Mouse (Mus musculus) gastrocnemius, postnatal 4 days (tissue): ENCODE data around the gene Plekho1. TPM values are rescaled to one million over a fixed set of nuclear protein-coding genes. Genes with fewer than 3 reads are reported as not detected.
"Not testable (repeated sequence)": the region's sequence is repeated elsewhere in the genome, so short reads cannot be mapped to it uniquely, and the experiment has no call there.

Experiments
- DNase-seq, 2 experiments: peaks; one replicate each; pipeline ENCODE4 v3.0.0; 2021 to 2022; ENCODE audit warnings: low spot score in 2 of 2, mixed read lengths in 2 of 2
- total RNA-seq, 2 experiments: library from RNA; stranded (reverse); gene quantifications; 2 replicates each; pipeline ENCODE4 v1.2.3; 2021

Gene Plekho1
- total RNA-seq, 2 experiments from 2014 or later = 94.2 to 97.4 TPM

DNA sequence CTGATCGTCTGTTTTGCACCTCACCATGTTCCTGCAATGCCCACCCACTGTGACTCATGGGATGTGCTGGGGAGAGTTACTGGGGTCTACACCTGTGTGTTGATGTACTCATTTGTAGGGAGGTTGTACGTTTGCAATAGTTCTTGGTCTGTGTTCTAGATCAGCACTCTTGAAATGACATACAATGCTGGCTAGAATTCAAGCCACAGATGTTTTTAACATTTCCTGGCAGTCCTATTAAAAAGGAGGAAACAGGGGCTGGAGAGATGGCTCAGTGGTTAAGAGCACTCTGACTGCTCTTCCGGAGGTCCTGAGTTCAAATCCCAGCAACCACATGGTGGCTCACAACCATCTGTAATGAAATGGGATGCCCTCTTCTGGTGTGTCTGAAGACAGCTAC is 42.3 kb downstream of the Plekho1 start:
- DNase-seq = no peak

DNA sequence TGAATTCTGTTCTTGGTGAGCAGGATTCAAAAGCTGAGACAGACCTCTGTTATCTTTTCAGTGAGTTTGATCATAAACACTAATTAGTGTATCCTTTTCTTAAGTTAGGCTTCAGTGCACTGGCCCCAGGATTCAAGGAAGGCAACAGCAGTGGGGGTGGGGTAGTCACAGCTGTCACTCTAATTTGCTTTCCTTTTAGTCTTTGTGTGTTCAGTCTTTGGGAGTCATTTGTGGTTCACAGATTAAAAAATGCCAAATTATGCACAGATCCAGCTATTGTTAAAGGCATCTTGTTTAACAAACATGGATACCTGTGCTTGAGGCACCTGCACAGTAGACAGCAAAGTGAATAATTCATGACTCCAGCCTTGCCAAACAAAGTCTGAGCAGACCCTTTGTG is 42.8 kb downstream of the Plekho1 start:
- no peak for DNase-seq

DNA sequence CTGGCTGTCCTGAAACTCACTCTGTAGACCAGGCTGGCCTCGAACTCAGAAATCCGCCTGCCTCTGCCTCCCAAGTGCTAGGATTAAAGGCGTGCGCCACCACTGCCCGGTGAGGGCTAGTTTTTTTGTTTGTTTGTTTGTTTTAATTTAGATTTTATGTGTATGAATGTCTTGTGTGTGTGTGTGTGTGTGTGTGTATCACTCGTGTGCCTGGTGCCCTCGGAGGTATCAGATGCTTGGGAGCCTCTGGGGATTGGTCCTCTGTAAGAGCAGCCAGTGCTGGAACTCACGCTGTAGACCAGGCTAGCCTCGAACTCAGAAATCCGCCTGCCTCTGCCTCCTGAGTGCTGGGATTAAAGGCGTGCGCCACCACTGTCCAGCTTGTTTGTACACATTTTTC is 44.2 kb downstream of the Plekho1 start:
- DNase-seq = not testable (repeated sequence)

DNA sequence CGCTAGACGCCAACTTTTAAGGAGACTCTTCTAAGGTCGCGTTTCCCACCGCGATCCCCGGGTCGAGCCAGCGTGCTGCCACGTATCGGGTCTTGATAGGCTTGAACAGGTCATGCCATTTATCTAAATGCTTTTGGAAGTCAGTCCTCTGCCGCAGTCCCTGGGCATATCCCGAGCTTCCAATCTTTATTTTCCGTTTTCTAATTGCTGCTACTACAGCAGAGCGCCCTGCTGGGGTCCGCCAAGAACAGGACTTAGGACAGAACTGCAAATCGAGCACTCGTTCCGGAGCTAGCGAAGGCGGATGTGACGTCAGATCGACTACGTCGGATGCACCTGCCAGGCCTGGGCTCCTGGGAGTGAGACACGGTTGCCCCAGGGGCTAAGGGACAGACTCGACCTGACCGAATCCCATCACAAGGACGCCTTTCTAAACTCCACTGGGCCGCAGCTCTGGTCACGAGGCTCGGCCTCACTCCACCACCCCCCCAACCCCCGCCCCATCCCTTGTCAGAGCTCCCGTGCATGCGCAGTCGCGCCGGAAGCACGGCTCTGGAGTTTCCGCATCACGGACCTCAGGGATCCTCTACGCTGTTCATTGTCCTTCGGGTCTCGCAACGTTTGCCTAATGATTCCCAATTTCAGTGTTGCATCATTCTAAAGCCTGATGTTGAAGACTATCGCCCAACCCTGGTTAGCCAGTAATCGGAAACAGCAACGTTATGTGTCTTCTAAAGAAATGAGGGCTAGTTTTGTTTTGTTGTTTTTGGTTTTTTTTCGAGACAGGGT is 44.8 kb downstream of the Plekho1 start:
- DNase-seq = peak; percentile 74 to 87

DNA sequence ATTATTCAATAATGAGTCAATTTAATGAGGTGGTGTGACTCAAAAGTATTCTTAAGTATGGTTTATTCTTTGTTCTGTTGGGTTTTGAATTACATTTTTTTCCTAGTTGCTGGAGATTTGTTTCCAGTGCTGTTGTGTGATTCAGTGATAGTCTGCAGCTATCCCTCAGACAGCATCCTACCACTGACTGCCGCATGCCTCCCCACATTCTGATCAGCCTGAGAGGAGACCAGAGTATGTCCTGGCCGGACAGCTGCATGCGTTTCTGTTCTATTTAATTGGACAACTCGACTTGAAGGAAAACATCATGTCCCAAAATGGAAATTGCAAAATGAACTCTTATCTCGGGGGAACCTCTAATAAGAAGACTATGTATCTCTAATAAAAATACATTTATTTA is 47.5 kb downstream of the Plekho1 start:
- DNase-seq = no peak

DNA sequence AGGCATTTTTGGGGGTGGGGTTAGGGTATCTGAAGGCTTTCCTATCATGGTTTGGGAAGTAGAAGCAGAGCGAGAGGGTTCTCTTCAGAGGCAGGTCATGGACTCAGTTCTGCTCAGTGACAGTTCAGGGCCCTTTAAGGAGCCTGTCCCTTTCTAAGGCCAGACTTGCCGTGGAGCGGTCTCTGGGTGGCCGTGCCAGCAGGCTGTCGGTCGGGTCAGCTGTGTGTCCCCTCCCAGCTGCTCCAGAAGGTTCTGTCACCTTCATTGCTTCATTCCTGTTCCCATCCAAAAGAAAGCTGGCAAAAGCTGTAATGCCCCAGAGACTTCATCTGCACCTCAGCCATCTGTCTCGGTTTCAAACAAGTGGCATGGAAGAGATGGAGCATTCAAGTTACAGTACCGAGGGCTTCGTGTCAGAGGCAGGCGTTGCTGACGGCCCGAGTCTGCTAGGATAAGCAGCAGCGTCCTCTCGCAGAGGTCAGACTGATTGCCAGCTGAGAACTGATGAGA is 50.0 kb downstream of the Plekho1 start:
- no peak for DNase-seq

DNA sequence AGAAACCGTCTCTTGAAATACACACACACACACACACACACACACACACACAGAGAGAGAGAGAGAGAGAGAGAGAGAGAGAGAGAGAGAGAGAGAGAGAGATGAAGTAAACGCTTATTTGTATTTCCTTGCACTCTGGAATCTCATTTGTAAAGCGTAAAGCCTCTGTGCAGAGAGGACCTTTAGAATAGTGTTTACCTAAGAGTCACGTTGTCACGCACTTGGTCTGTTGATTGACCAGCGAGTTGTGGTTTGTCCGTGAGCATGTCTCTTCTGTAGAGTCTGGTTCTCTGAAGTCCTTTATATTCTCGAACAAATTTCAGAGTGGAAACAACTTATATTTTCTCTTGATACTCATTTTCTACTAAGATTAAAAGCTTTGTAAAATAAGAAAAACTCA is 51.1 kb downstream of the Plekho1 start:
- DNase-seq = no peak

DNA sequence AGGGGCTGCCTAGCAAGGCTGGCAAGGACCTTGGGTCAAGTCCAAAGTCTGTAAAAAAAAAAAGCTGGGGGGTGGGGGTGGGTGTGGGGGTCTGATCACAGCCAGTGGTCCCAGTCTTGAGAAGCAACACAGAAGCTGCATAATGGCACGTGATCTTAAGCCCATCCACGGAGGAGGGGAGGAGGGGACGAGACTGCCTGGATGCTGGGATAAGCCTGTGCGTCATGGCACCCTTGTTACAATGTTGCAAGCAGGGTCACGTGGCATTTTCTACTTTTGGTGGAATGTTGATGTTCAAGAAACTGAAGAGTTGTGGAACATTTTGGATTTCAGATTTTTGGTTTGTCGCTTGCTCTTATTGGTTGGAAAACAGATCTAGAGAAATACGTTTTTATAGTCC is 52.6 kb downstream of the Plekho1 start:
- DNase-seq = no peak

DNA sequence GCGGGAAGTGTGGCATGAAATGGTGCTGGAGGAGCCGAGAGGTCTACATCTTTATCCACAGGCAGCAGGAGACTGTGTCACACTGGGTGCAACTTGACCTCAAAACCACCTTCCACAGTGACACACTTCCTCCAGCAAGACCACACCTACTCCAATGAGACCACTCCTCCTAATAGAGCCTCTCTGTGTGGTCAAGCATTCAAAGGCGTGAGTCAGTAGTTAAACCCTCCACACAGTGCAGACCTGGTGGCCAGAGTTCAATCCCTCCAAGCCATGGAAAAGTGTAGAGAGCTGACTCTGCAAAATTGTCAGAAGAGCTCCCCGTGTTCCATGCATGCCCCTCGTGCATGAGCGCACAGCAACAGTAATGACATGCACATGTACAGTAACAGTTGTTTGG is 53.1 kb downstream of the Plekho1 start:
- DNase-seq = no peak

DNA sequence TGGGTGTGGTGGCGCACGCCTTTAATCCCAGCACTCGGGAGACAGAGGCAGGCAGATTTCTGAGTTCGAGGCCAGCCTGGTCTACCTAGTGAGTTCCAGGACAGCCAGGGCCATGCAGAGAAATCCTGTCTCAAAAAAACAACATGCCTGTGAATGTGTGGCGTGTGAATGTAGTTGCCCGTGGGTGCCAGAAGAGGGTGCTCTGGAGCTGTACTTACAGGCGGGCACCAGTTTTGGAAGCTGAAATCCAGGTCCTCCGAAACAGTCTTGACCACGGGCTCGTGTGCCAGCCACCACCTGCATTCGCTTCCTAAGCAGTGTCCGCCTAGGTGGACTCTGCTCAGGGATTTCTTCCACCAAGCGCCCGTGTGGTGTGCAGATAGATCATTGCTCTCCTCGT is 57.0 kb downstream of the Plekho1 start:
- DNase-seq = no peak

Other genes with a start within 250 kb of the Plekho1 start
- 10 to 100 TPM; 22.4 to 23.9 TPM for gene Tars2, start 235.8 kb downstream of the Plekho1 start, total RNA-seq
- 10 to 100 TPM; 49.1 to 51.4 TPM for gene Rprd2, start 177.1 kb downstream of the Plekho1 start, total RNA-seq
- gene Prpf3, start 140.1 kb downstream of the Plekho1 start, total RNA-seq = 10 to 100 TPM; 24.2 to 31.2 TPM
- 100 to 1,000 TPM; 197 to 219 TPM for gene Mrps21, start 124.5 kb downstream of the Plekho1 start, total RNA-seq
- gene Ciart, start 113.8 kb downstream of the Plekho1 start, total RNA-seq = 1 to 10 TPM; 1.0 to 1.6 TPM
- gene BC028528, start 104.0 kb downstream of the Plekho1 start, total RNA-seq = 10 to 100 TPM; 14.4 to 26.0 TPM
- gene Aph1a, start 102.0 kb downstream of the Plekho1 start, total RNA-seq = 10 to 100 TPM; 91.3 to 95.8 TPM
- 10 to 100 TPM; 27.0 to 27.2 TPM for gene Car14, start 91.3 kb downstream of the Plekho1 start, total RNA-seq
- gene Anp32e, start 66.8 kb downstream of the Plekho1 start, total RNA-seq = 100 to 1,000 TPM; 125 to 126 TPM
- gene Vps45, start 62.5 kb upstream of the Plekho1 start, total RNA-seq = 10 to 100 TPM; 24.5 to 32.6 TPM
- gene Otud7b, start 108.5 kb upstream of the Plekho1 start, total RNA-seq = 10 to 100 TPM; 61.0 to 65.7 TPM
- gene Mtmr11, start 166.0 kb upstream of the Plekho1 start, total RNA-seq = 1 to 10 TPM; 9.3 to 9.7 TPM
- 10 to 100 TPM; 32.9 to 34.6 TPM for gene Sf3b4, start 176.3 kb upstream of the Plekho1 start, total RNA-seq
- gene Sv2a, start 185.2 kb upstream of the Plekho1 start, total RNA-seq = 1 to 10 TPM; 2.2 to 2.3 TPM
- gene Bola1, start 223.7 kb upstream of the Plekho1 start, total RNA-seq = 10 to 100 TPM; 20.4 to 23.2 TPM
- 10 to 100 TPM; 15.6 TPM for gene Hist2h2ab, start 223.9 kb upstream of the Plekho1 start, total RNA-seq
- gene Hist2h2ac, start 224.9 kb upstream of the Plekho1 start, total RNA-seq = 100 to 1,000 TPM; 126 to 168 TPM
- 1 to 10 TPM; 3.2 to 3.8 TPM for gene Hist2h2be, start 225.1 kb upstream of the Plekho1 start, total RNA-seq
- 100 to 1,000 TPM; 150 TPM for gene Hist2h3c2, start 243.1 kb upstream of the Plekho1 start, total RNA-seq
- gene Hist2h2aa2, start 244.3 kb upstream of the Plekho1 start, total RNA-seq = 1,000 to 10,000 TPM; 1,169 to 1,327 TPM
- 10 to 100 TPM; 12.3 to 14.6 TPM for gene Hist2h2aa1, start 249.5 kb upstream of the Plekho1 start, total RNA-seq